Mouse (Mus musculus) heart, postnatal 14 days (tissue): Measurements from ENCODE around the gene Hist1h4a. TPM values are rescaled to one million over a fixed set of nuclear protein-coding genes. Genes with fewer than 3 reads are reported as not detected.
"Not testable (repeated sequence)": the region's sequence is repeated elsewhere in the genome, so short reads cannot be mapped to it uniquely, and the experiment has no call there.

ENCODE experiments used
- DNase-seq, 2 experiments: peaks; one replicate each; pipeline ENCODE4 v3.0.0; 2021 to 2022
- intact Hi-C: fragments of 180-260 bp; cut with DNase I; formaldehyde crosslinking; loops from one replicate; pipeline ENCODE4 v1.15.1; 2025
- long read RNA-seq, 2 experiments: library from polyadenylated mRNA; stranded (forward); transcript quantifications; one replicate each; pipeline ENCODE4 v2.0.0; 2021
- total RNA-seq, 2 experiments: library from RNA; stranded (reverse); gene quantifications; 2 replicates each; pipeline ENCODE4 v1.2.3; 2021

Hist1h4a gene
- total RNA-seq = 10 to 100 TPM; 33.4 to 91.7 TPM
- long read RNA-seq, experiment 1, partial matches to known transcripts = 0 of 1 reads
- long read RNA-seq, experiment 1, other reads (novel, unspliced or antisense) = 0 of 1 reads
- long read RNA-seq, experiment 2 = 0 reads

- peak; percentile 96 to 98 for DNase-seq
- intact Hi-C loops = loop anchor here (5.0 kb wide), 1 partner anchor 1719 kb away; the partner anchor contains the start of genes Hist1h2ag, Hist1h2bj and Hist1h4i
These were observed at the start of gene Hist1h4a for GRCm38 (mm10) chr13:23760972-23761864. Gene Hist1h4a (minus strand): TSS chr13:23761230.

- DNase-seq = no peak
- intact Hi-C loops = no loop called here
These were observed 45.5 kb upstream of the Hist1h4a start, which contains the start of gene Slc17a2 for GRCm38 (mm10) chr13:23806422-23807052. Gene Slc17a2 (plus strand): TSS chr13:23806993.

- no peak for DNase-seq
- intact Hi-C loops = no loop called here
These were observed 43.5 kb upstream of the Hist1h4a start for GRCm38 (mm10) chr13:23804532-23804931.

GRCm38 (mm10) chr13:23799405-23799804 is 38.4 kb upstream of the Hist1h4a start:
- DNase-seq = no peak
- intact Hi-C loops = no loop called here

GRCm38 (mm10) chr13:23792520-23792919 is 31.5 kb upstream of the Hist1h4a start:
- intact Hi-C loops = loop anchor here (5.0 kb wide), 2 partner anchors 95 to 505 kb away; no protein-coding TSS in a partner anchor
- peak; percentile 29 to 64 for DNase-seq

- DNase-seq = no peak
- intact Hi-C loops = no loop called here
These were observed 18.0 kb upstream of the Hist1h4a start for GRCm38 (mm10) chr13:23779025-23779424.

GRCm38 (mm10) chr13:23778339-23778738 is 17.3 kb upstream of the Hist1h4a start:
- intact Hi-C loops = no loop called here
- no peak for DNase-seq

GRCm38 (mm10) chr13:23772561-23773313 is 11.7 kb upstream of the Hist1h4a start:
- intact Hi-C loops = no loop called here
- DNase-seq = peak; percentile 12 to 27

GRCm38 (mm10) chr13:23769613-23770012 is 8.6 kb upstream of the Hist1h4a start, which contains the start of gene Trim38:
Gene Trim38 (plus strand): TSS chr13:23769913.
- intact Hi-C loops, DNase-seq: not testable (repeated sequence)

GRCm38 (mm10) chr13:23768834-23769397 is 7.9 kb upstream of the Hist1h4a start:
- intact Hi-C loops = no loop called here
- DNase-seq = no peak

- intact Hi-C loops = no loop called here
- no peak for DNase-seq
These were observed 5.7 kb upstream of the Hist1h4a start for GRCm38 (mm10) chr13:23766772-23767171.

- intact Hi-C loops = no loop called here
- DNase-seq = no peak
These were observed 4.1 kb upstream of the Hist1h4a start for GRCm38 (mm10) chr13:23765172-23765513.

- DNase-seq = no peak
- intact Hi-C loops = loop anchor here (5.0 kb wide), 1 partner anchor 1722 kb away; the partner anchor contains the start of genes Hist1h2ag, Hist1h2bj and Hist1h4i
These were observed 3.5 kb upstream of the Hist1h4a start for GRCm38 (mm10) chr13:23764324-23765171.

GRCm38 (mm10) chr13:23763586-23764323 is 2.7 kb upstream of the Hist1h4a start, which contains the start of gene Hist1h1a:
Gene Hist1h1a (plus strand): TSS chr13:23763666.
- peak; percentile 77 to 79 for DNase-seq
- intact Hi-C loops = loop anchor here (5.0 kb wide), 1 partner anchor 1721 kb away; the partner anchor contains the start of genes Hist1h2ag, Hist1h2bj and Hist1h4i

GRCm38 (mm10) chr13:23763242-23763585 is 2.2 kb upstream of the Hist1h4a start:
- intact Hi-C loops = loop anchor here (5.0 kb wide), 1 partner anchor 1721 kb away; the partner anchor contains the start of genes Hist1h2ag, Hist1h2bj and Hist1h4i
- no peak for DNase-seq

GRCm38 (mm10) chr13:23761871-23762821 is 1.1 kb upstream of the Hist1h4a start, which contains the start of gene Hist1h3a:
Gene Hist1h3a (minus strand): TSS chr13:23762386.
- DNase-seq = peak in 1 of 2 experiments; percentile 59
- intact Hi-C loops = loop anchor here (5.0 kb wide), 1 partner anchor 1720 kb away; the partner anchor contains the start of genes Hist1h2ag, Hist1h2bj and Hist1h4i
